18 mouse cellular contexts compared by ENCODE assay signal in genomic region chr12:92239956-92240699, GRCm38 (mm10).
DNase-seq lines count a peak whose midpoint lies in the region; ATAC-seq lines count a peak whose summit lies in the region.
"Had no signal": no experiment of that assay in that cellular context is flagged by ENCODE, and none has a peak within 500 bp of the region (broad histone marks: within the 10 kb centered on the region; RNA-seq: fewer than 3 reads in every experiment).

No protein-coding gene starts in this region.

- peak; percentile 60; the same call in 1 of the 2 replicates for ATAC-seq in midbrain, embryonic 14.5 days (ENCODE audit: low FRiP score, low TSS enrichment)
- ATAC-seq in megakaryocyte-erythroid progenitor cell, adult 5-6 weeks (replicated peaks; ENCODE audit: low FRiP score, low TSS enrichment, poor library complexity, severe bottlenecking), result no peak

- 61% methylated on average over 5 of the region's 5 CpGs for whole genome bisulfite sequencing in midbrain, embryonic 14.5 days

- H3K36me3 ChIP-seq in midbrain, embryonic 14.5 days (ENCODE audit: control insufficient read depth, insufficient read depth, low read length), result no peaks in the 10 kb centered on the region
- H3K36me3 ChIP-seq: G1E; heart, embryonic 15.5 days; hindbrain, embryonic 15.5 days; limb, embryonic 13.5 days; liver, embryonic 15.5 days had no signal

- no peak overlapping the region for H3K9ac ChIP-seq in midbrain, embryonic 14.5 days (replicated peaks; ENCODE audit: low read length)
- H3K9ac ChIP-seq: heart, embryonic 15.5 days; hindbrain, embryonic 15.5 days; limb, embryonic 13.5 days; liver, embryonic 15.5 days had no signal

- no peak overlapping the region for H3K4me3 ChIP-seq in midbrain, embryonic 14.5 days (replicated peaks; ENCODE audit: low read depth, low read length)
- H3K4me3 ChIP-seq: heart, embryonic 15.5 days; hindbrain, embryonic 15.5 days; limb, embryonic 13.5 days; liver, embryonic 15.5 days had no signal

- H3K4me2 ChIP-seq in midbrain, embryonic 14.5 days (ENCODE audit: low read length), result no peak overlapping the region
- H3K4me2 ChIP-seq: heart, embryonic 15.5 days; hindbrain, embryonic 15.5 days; limb, embryonic 13.5 days; liver, embryonic 15.5 days had no signal

- H3K4me1 ChIP-seq in midbrain, embryonic 14.5 days (ENCODE audit: control insufficient read depth, insufficient read depth, low read length), result 0 out of 2 replicates have a peak, but pooled peaks cover 4% of the 10 kb centered on the region
- H3K4me1 ChIP-seq: heart, embryonic 15.5 days; limb, embryonic 13.5 days; liver, embryonic 15.5 days had no signal

- H3K27ac ChIP-seq in midbrain, embryonic 14.5 days (replicated peaks; ENCODE audit: low read depth, low read length), result 0 out of 2 replicates have a peak overlapping the region, but pooled peaks have one; percentile 2
- H3K27ac ChIP-seq: heart, embryonic 15.5 days; hindbrain, embryonic 15.5 days; limb, embryonic 13.5 days; liver, embryonic 15.5 days had no signal

- peak; percentile 11 to 54 for DNase-seq in frontal cortex, adult 2 months (ENCODE audit: extremely low spot score in 1 of 2, low spot score in 1 of 2)
- no peak for DNase-seq in frontal cortex, postnatal 25 days (ENCODE audit: low spot score in 2 of 2)
- DNase-seq in right cerebral cortex, postnatal 25 days, result peak; percentile 5
- DNase-seq in right cerebral cortex, postnatal 14 days, result no peak
- peak; percentile 57 for DNase-seq in midbrain, embryonic 14.5 days
- no peak for DNase-seq in spleen, postnatal 36 days (ENCODE audit: low spot score in 2 of 2)
- DNase-seq: cerebellum, adult 2 months; kidney, adult 2 months; kidney, postnatal 36 days; lung, postnatal 14 days; right cerebral cortex, postnatal 4 days; thymus, adult 18-20 months had no signal

- no peaks in the 10 kb centered on the region for H3K27me3 ChIP-seq in midbrain, embryonic 14.5 days (ENCODE audit: control insufficient read depth, insufficient read depth, low read length)
- H3K27me3 ChIP-seq: heart, embryonic 15.5 days; hindbrain, embryonic 15.5 days; limb, embryonic 13.5 days; liver, embryonic 15.5 days had no signal

- H3K9me3 ChIP-seq in midbrain, embryonic 14.5 days (ENCODE audit: control insufficient read depth, low read length), result no peaks in the 10 kb centered on the region
- H3K9me3 ChIP-seq: G1E; heart, embryonic 15.5 days; hindbrain, embryonic 15.5 days; limb, embryonic 13.5 days; liver, embryonic 15.5 days had no signal

Comparison
In these comparisons a context has a peak if more than half of its experiments do, and no peak if none do; other contexts are left out.
1. DNase-seq: peak in frontal cortex, adult 2 months (2 of 2), right cerebral cortex, postnatal 25 days (single experiment) and midbrain, embryonic 14.5 days (single experiment); none in frontal cortex, postnatal 25 days (0 of 2), right cerebral cortex, postnatal 14 days (single experiment) and spleen, postnatal 36 days (0 of 2).